Comparison of ENCODE assay signal across 21 mouse cellular contexts in genomic region chr12:76452203-76452602, GRCm38 (mm10). TPM values are rescaled to one million over a fixed set of nuclear protein-coding genes. Genes with fewer than 3 reads are reported as not detected.
"Had no signal": no experiment of that assay in that cellular context is flagged by ENCODE, and none has a peak within 500 bp of the region (broad histone marks: within the 10 kb centered on the region; RNA-seq: fewer than 3 reads in every experiment).

No protein-coding gene starts in this region.

- H3K27me3 ChIP-seq: limb, embryonic 15.5 days; midbrain, embryonic 13.5 days; stomach, embryonic 15.5 days had no signal

- ATAC-seq: liver, postnatal 0 days; lung, postnatal 0 days; midbrain, embryonic 13.5 days; midbrain, embryonic 16.5 days had no signal

- H3K36me3 ChIP-seq: limb, embryonic 12.5 days; limb, embryonic 15.5 days; midbrain, embryonic 10.5 days; midbrain, embryonic 13.5 days; stomach, embryonic 15.5 days had no signal

- H3K4me3 ChIP-seq: limb, embryonic 12.5 days; limb, embryonic 15.5 days; midbrain, embryonic 10.5 days; midbrain, embryonic 13.5 days; myocyte; stomach, embryonic 15.5 days had no signal

- H3K4me1 ChIP-seq: limb, embryonic 12.5 days; limb, embryonic 15.5 days; midbrain, embryonic 10.5 days; midbrain, embryonic 13.5 days; stomach, embryonic 15.5 days had no signal

- H3K4me2 ChIP-seq: limb, embryonic 12.5 days; limb, embryonic 15.5 days; liver, embryonic 11.5 days; lung, embryonic 14.5 days; midbrain, embryonic 13.5 days; stomach, embryonic 15.5 days had no signal

- H3K9me3 ChIP-seq: limb, embryonic 12.5 days; limb, embryonic 15.5 days; midbrain, embryonic 10.5 days; midbrain, embryonic 13.5 days; stomach, embryonic 15.5 days had no signal

- H3K9ac ChIP-seq: limb, embryonic 12.5 days; limb, embryonic 15.5 days; liver, embryonic 14.5 days; liver, postnatal 0 days; lung, embryonic 14.5 days; midbrain, embryonic 13.5 days; stomach, embryonic 15.5 days had no signal

- DNase-seq: kidney, adult 8-10 months; kidney, postnatal 14 days; kidney, postnatal 4 days; left cerebral cortex, postnatal 4 days; liver, postnatal 0 days; lung, embryonic 14.5 days; retina, postnatal 1 day; right cerebral cortex, postnatal 25 days; spleen, adult 18-20 months; thymus, postnatal 25 days had no signal

- H3K27ac ChIP-seq: limb, embryonic 12.5 days; limb, embryonic 15.5 days; liver, embryonic 14.5 days; macrophage; midbrain, embryonic 10.5 days; midbrain, embryonic 13.5 days; stomach, embryonic 15.5 days had no signal

RNA-seq across cellular contexts. Expression of gene Ppp1r36, which starts 34.9 kb away (rescaled TPM):
- polyA plus RNA-seq: macrophage, myocyte had no signal
